Mouse (Mus musculus) lung, embryonic 15.5 days (tissue): Measurements from ENCODE around the gene Gopc. TPM values are rescaled to one million over a fixed set of nuclear protein-coding genes. Genes with fewer than 3 reads are reported as not detected.
"Not testable (repeated sequence)": the region's sequence is repeated elsewhere in the genome, so short reads cannot be mapped to it uniquely, and the experiment has no call there.

Source experiments
- ATAC-seq: fragments of 200-750 bp; cut with Nextera tagmentation; 2 replicates; pipeline ENCODE4 v1.8.0; 2017; ENCODE audit warnings: moderate number of reproducible peaks, borderline replicate concordance; ENCODE audit not compliant: low FRiP score, low TSS enrichment; ENCODE audit errors: extremely low read depth
- H3K27ac ChIP-seq: fragments of 300-500 bp; sonication (generic); 2 replicates; pipeline ENCODE4 v1.5.1; 2015; ENCODE audit warnings: moderate library complexity, mild to moderate bottlenecking, inconsistent platforms
- H3K27me3 ChIP-seq: fragments of 300-500 bp; sonication (generic); 2 replicates; pipeline ENCODE4 v1.6.1; 2015; ENCODE audit warnings: inconsistent platforms
- H3K36me3 ChIP-seq: fragments of 300-500 bp; sonication (generic); 2 replicates; pipeline ENCODE4 v1.6.1; 2015; ENCODE audit warnings: inconsistent platforms
- H3K4me1 ChIP-seq: fragments of 300-500 bp; sonication (generic); 2 replicates; pipeline ENCODE4 v1.6.1; 2015; ENCODE audit warnings: inconsistent platforms
- H3K4me2 ChIP-seq: fragments of 300-500 bp; sonication (generic); 2 replicates; pipeline ENCODE4 v1.6.1; 2015; ENCODE audit warnings: inconsistent platforms, mild to moderate bottlenecking, moderate library complexity
- H3K4me3 ChIP-seq: fragments of 300-500 bp; sonication (generic); 2 replicates; pipeline ENCODE4 v1.5.1; 2015; ENCODE audit warnings: mild to moderate bottlenecking, inconsistent platforms
- H3K9ac ChIP-seq: fragments of 300-500 bp; sonication (generic); 2 replicates; pipeline ENCODE4 v1.6.1; 2015; ENCODE audit warnings: inconsistent platforms
- H3K9me3 ChIP-seq: fragments of 300-500 bp; sonication (generic); 2 replicates; pipeline ENCODE4 v1.6.1; 2016; ENCODE audit warnings: inconsistent platforms
- WGBS: fragments of 180-500 bp; shearing (Covaris S2); methylation state at CpG from one replicate; pipeline ENCODE4 v1.1.7; 2015; 5-methylcytosine and 5-hydroxymethylcytosine counted together
- polyA plus RNA-seq: library from polyadenylated mRNA; unstranded; fragments of >200 nt; fragmentation: Nextera tagmentation; extraction: Ambion mirVana; gene quantifications from 2 replicates; pipeline ENCODE4 v1.2.1, GENCODE M21; 2015

Gopc gene
- polyA plus RNA-seq, 1 experiment from 2014 or later: 22.3 TPM

DNA sequence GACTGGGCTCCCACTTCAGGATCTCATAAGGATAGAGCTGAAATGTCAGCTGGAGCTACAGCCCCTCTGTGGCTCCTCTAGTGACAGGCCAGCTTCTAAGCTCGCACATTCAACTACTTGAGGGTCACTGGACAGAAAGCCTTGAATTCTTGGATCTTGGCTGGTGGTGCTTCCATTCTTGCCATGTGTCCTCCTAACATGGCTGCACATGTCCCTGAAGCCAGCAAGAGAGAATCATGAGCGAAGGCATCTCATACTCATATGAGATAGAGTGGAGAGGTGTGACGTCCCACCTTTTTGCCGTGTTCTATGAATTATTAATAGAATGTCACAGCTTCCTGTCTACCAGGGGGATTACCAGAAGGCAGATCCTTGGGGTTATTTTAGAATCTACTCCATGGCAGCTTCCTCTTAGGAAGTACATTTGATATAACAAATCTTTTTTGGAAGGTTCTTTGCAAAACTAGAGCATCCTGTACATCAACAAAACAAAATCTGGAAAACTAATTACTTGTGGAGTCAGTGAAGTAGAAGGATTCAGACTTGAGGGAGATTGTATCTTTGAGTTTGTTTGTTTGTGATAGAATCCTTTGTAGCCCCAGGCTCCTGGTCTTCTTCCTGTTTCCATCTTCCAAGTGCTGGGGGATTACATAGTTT is 87.9 kb downstream of the Gopc start:
- H3K4me3 ChIP-seq: no peak overlapping the region
- no peak overlapping the region for H3K4me2 ChIP-seq
- H3K9ac ChIP-seq: no peak overlapping the region
- no peak for ATAC-seq
- no peaks in the 10 kb centered on the region for H3K9me3 ChIP-seq
- 73% methylated on average over 4 of the region's 4 CpGs for WGBS
- H3K27me3 ChIP-seq: no peaks in the 10 kb centered on the region
- H3K27ac ChIP-seq: no peak overlapping the region
- H3K4me1 ChIP-seq: no peaks in the 10 kb centered on the region
- no peaks in the 10 kb centered on the region for H3K36me3 ChIP-seq

DNA sequence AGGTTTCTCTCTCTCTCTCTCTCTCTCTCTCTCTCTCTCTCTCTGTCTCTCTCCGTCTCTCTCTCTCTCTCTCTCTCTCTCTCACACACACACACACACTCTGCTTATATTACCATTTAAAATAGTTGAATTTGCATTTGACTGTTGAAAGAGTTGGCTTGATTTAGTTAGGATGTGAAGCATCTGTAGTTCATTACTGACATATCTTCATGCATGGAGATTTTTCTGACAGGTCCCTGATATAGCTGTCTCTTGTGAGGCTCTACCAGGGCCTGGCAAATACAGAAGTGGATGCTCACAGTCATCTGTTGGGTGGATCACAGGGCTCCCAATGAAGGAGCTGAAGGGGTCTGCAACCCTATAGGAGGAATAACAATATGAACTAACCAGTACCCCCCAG is 89.5 kb downstream of the Gopc start:
- H3K9me3 ChIP-seq, H3K4me1 ChIP-seq, H3K4me2 ChIP-seq, H3K9ac ChIP-seq, H3K36me3 ChIP-seq, H3K27me3 ChIP-seq, H3K27ac ChIP-seq, ATAC-seq, H3K4me3 ChIP-seq: not testable (repeated sequence)
- WGBS: 71% methylated on average over 1 of the region's 1 CpGs

DNA sequence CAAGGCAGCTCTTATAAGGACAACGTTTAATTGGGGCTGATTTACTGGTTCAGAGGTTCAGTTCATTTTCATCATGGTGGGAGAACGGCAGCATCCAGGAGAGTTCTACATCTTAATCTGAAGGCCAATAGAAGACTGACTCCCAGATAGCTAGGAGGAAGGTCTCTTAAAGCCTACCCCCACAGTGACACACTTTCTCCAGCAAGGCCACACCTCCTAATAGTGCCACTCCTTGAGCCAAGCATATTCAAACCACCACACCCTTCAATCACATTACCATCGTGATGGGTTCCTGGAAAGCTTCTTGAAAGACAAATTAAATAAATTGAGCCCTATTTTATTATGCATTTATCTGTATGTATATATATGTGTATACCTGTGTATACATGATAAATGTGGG is 92.7 kb downstream of the Gopc start:
- Histone ChIP-seq H3K27ac (no peak overlapping the region), H3K4me1 (no peaks in the 10 kb centered on the region), H3K4me3 (no peak overlapping the region), H3K4me2 (no peak overlapping the region), H3K36me3 (0 out of 2 replicates have a peak, but pooled peaks cover 5% of the 10 kb centered on the region), H3K27me3 (no peaks in the 10 kb centered on the region), H3K9ac (no peak overlapping the region), H3K9me3 (no peaks in the 10 kb centered on the region)
- no peak for ATAC-seq
- 87% methylated on average over 3 of the region's 3 CpGs for WGBS

DNA sequence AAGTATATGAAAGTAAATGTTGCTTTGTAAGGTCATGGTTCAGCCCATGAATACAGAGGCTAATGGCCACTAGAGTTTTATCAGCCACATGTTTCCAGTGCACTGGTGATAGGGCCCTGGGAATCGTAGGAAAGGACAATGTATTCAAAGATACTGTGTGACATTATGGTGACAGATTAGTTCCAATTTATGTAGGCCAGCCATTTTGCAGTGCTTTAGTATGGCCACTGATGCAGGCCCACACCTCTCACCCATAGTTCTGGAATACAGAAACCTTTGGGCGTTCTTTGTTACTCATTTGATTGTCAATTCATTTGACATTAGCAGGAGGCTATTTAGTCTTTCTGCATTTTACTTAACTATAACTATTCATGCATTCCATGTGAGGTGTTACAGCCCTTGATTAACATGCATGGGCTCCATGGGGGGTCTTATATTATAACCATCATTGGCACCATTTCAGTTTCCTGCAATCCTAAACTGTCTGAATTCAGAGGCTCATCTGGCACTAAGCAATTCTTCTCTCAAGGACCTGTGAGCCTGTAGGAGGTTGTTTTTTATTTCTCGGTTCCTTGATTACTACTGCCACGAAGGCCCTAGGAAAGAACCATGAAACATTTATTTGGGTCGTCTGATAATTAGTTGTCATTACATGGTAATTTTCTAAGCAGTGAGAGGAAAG is 93.9 kb downstream of the Gopc start:
- H3K4me2 ChIP-seq: no peak overlapping the region
- 82% methylated on average over 5 of the region's 5 CpGs for WGBS
- H3K27me3 ChIP-seq: no peaks in the 10 kb centered on the region
- no peaks in the 10 kb centered on the region for H3K9me3 ChIP-seq
- H3K36me3 ChIP-seq: 0 out of 2 replicates have a peak, but pooled peaks cover 5% of the 10 kb centered on the region
- H3K4me3 ChIP-seq: no peak overlapping the region
- H3K9ac ChIP-seq: no peak overlapping the region
- no peak for ATAC-seq
- no peak overlapping the region for H3K27ac ChIP-seq
- H3K4me1 ChIP-seq: no peaks in the 10 kb centered on the region

Other genes starting within 250 kb of the Gopc start
- gene Ros1, start 186.9 kb downstream of the Gopc start, polyA plus RNA-seq: 0.07 and 0.08 TPM in 2 replicates
- gene Dcbld1, start 148.5 kb downstream of the Gopc start, polyA plus RNA-seq: 28.1 and 29.2 TPM in 2 replicates
- not detected in 2 replicates for gene Gm26741, start 23.4 kb downstream of the Gopc start, polyA plus RNA-seq
- gene Nepn, start 6.8 kb upstream of the Gopc start, polyA plus RNA-seq: not detected in 2 replicates
- gene Nus1, start 35.4 kb upstream of the Gopc start, polyA plus RNA-seq: 10.9 and 11.8 TPM in 2 replicates